Mouse (Mus musculus) adrenal gland, adult (tissue): ENCODE results near the gene Zfp317.
A peak's percentile ranks its signal among the peaks of the same experiment; 100 is the strongest.
"Not testable (repeated sequence)": the region's sequence is repeated elsewhere in the genome, so short reads cannot be mapped to it uniquely, and the experiment has no call there.

Experiments
- DNase-seq, 2 experiments: peaks; one replicate each; pipeline ENCODE4 v3.0.0; 2022 to 2023; ENCODE audit warnings: low spot score in 1 of 2; ENCODE audit not compliant: inconsistent age in 2 of 2

Gene Zfp317

GRCm38 (mm10) chr9:19621843-19622822 lies at the start of gene Zfp317:
Zfp317 (plus strand) TSS chr9:19622102.
- peak; percentile 92 to 97 for DNase-seq

- DNase-seq = no peak
Measured at GRCm38 (mm10) chr9:19582317-19582716, 39.6 kb upstream of the Zfp317 start, which contains the start of gene Olfr855. Olfr855 (plus strand) TSS chr9:19582617.

- DNase-seq = no peak
Measured at GRCm38 (mm10) chr9:19621297-19621696, 605 bp upstream of the Zfp317 start.

- DNase-seq = peak in 1 of 2 experiments; percentile 29
Measured at GRCm38 (mm10) chr9:19629574-19629973, 7.7 kb downstream of the Zfp317 start.

- no peak for DNase-seq
Measured at GRCm38 (mm10) chr9:19645193-19645592, 23.3 kb downstream of the Zfp317 start.

- peak in 1 of 2 experiments; percentile 18 for DNase-seq
Measured at GRCm38 (mm10) chr9:19690281-19690680, 68.4 kb downstream of the Zfp317 start.

- DNase-seq = no peak
Measured at GRCm38 (mm10) chr9:19691426-19691825, 69.5 kb downstream of the Zfp317 start.

GRCm38 (mm10) chr9:19692430-19692829 lies 70.5 kb downstream of the Zfp317 start:
- no peak for DNase-seq

- not testable (repeated sequence) for DNase-seq
Measured at GRCm38 (mm10) chr9:19694285-19694684, 72.4 kb downstream of the Zfp317 start.

- DNase-seq = not testable (repeated sequence)
Measured at GRCm38 (mm10) chr9:19694898-19695379, 73.0 kb downstream of the Zfp317 start.
